Mouse (Mus musculus) Patski (cell line): ENCODE data around the gene Serhl. TPM values are rescaled to one million over a fixed set of nuclear protein-coding genes. Genes with fewer than 3 reads are reported as not detected.
"Not testable (repeated sequence)": the region's sequence is repeated elsewhere in the genome, so short reads cannot be mapped to it uniquely, and the experiment has no call there.

Source experiments
- ATAC-seq: fragments of 100-300 bp; one replicate; pipeline ENCODE4 v1.8.0; 2021
- CTCF ChIA-PET: fragments of 350-600 bp; sonication (Branson Sonifier 250); formaldehyde crosslinking; loops from one replicate; lab custom pipeline; 2022; ENCODE audit warnings: inconsistent platforms; lab: Charles Lee
- POLR2A ChIA-PET: fragments of 350-600 bp; sonication (Branson Sonifier 250); formaldehyde crosslinking; loops from one replicate; lab custom pipeline; 2022; ENCODE audit warnings: antibody characterized with exemption, inconsistent platforms; lab: Charles Lee
- DNase-seq: peaks from one replicate; pipeline ENCODE4 v3.0.0-alpha.2; 2011; ENCODE audit warnings: low read depth, low spot score
- H3K27me3 ChIP-seq: fragments of 371-371 bp; one replicate; pipeline ENCODE4 v1.5.1; 2021
- CTCF ChIP-seq: fragments of 100-300 bp; IDR thresholded peaks from one replicate; pipeline ENCODE4 v1.5.1; 2021
- in situ Hi-C: fragments of 300-500 bp; cut with MboI; formaldehyde crosslinking; loops from 3 replicates; pipeline ENCODE4 v1.11.1; 2018; ENCODE audit warnings: low pct_unique_long_range_greater_than_20kb, mixed read lengths
- polyA plus RNA-seq: library from polyadenylated mRNA; unstranded; gene quantifications from one replicate; pipeline ENCODE4 v1.2.3, GENCODE M21; 2021

The Serhl gene
- polyA plus RNA-seq, 1 experiment from 2014 or later, result 75.3 TPM

GRCm38 (mm10) chr15:83056378-83057083, 32.8 kb upstream of the Serhl start:
- no peak for ATAC-seq
- peaks cover 4% of the 10 kb centered on the region for H3K27me3 ChIP-seq
- DNase-seq, result no peak
- ChIA-PET CTCF (interaction anchor here (1.0 kb wide), 1 partner anchor 14 kb away, joined by 4 read pairs; no protein-coding TSS in a partner anchor), POLR2A (no interaction called here)
- no peak for TF ChIP-seq CTCF
- in situ Hi-C loops, result no loop called here

GRCm38 (mm10) chr15:83057533-83057932, 31.8 kb upstream of the Serhl start:
- CTCF ChIA-PET, result no interaction called here
- in situ Hi-C loops, result no loop called here
- TF ChIP-seq CTCF, result no peak
- ATAC-seq, result no peak
- POLR2A ChIA-PET, result interaction anchor here (0.6 kb wide), 1 partner anchor 128 kb away, joined by 3 read pairs; no protein-coding TSS in a partner anchor
- peaks cover 2% of the 10 kb centered on the region for H3K27me3 ChIP-seq
- no peak for DNase-seq

- no peak for TF ChIP-seq CTCF
- DNase-seq (no peak), ATAC-seq (no peak)
- in situ Hi-C loops, result no loop called here
- H3K27me3 ChIP-seq, result no peaks in the 10 kb centered on the region
- ChIA-PET CTCF (interaction anchor here (0.9 kb wide), 1 partner anchor 26 kb away, joined by 3 read pairs; no protein-coding TSS in a partner anchor), POLR2A (no interaction called here)
Measured at GRCm38 (mm10) chr15:83059233-83059660, 30.1 kb upstream of the Serhl start.

- in situ Hi-C loops, result no loop called here
- ChIA-PET POLR2A (no interaction called here), CTCF (no interaction called here)
- ATAC-seq, result no peak
- TF ChIP-seq CTCF, result no peak
- no peaks in the 10 kb centered on the region for H3K27me3 ChIP-seq
- DNase-seq, result no peak
Measured at GRCm38 (mm10) chr15:83061689-83062088, 27.6 kb upstream of the Serhl start.

GRCm38 (mm10) chr15:83062582-83062981, 26.7 kb upstream of the Serhl start:
- ATAC-seq, DNase-seq, H3K27me3 ChIP-seq, POLR2A ChIA-PET, CTCF ChIA-PET, in situ Hi-C loops: not testable (repeated sequence)

GRCm38 (mm10) chr15:83065543-83065942, 23.8 kb upstream of the Serhl start:
- POLR2A ChIA-PET, result no interaction called here
- CTCF ChIA-PET, result no interaction called here
- in situ Hi-C loops, result no loop called here
- no peak for TF ChIP-seq CTCF
- H3K27me3 ChIP-seq, result no peaks in the 10 kb centered on the region
- ATAC-seq (no peak), DNase-seq (peak; percentile 64)

- ChIA-PET POLR2A (no interaction called here), CTCF (no interaction called here)
- H3K27me3 ChIP-seq, result no peaks in the 10 kb centered on the region
- no peak for DNase-seq
- ATAC-seq, result no peak
- no peak for TF ChIP-seq CTCF
- in situ Hi-C loops, result no loop called here
Measured at GRCm38 (mm10) chr15:83068270-83068669, 21.0 kb upstream of the Serhl start.

- H3K27me3 ChIP-seq, result no peaks in the 10 kb centered on the region
- ATAC-seq, result peak; percentile 64
- no peak for TF ChIP-seq CTCF
- CTCF ChIA-PET, result interaction anchor here (0.9 to 1.8 kb wide), 4 partner anchors 14 to 162 kb away, joined by 3 to 4 read pairs (median 3); no protein-coding TSS in a partner anchor
- peak; percentile 19 for DNase-seq
- POLR2A ChIA-PET, result interaction anchor here (0.6 kb wide), 1 partner anchor 409 kb away, joined by 3 read pairs; no protein-coding TSS in a partner anchor
- in situ Hi-C loops, result no loop called here
Measured at GRCm38 (mm10) chr15:83070942-83071341, 18.4 kb upstream of the Serhl start.

GRCm38 (mm10) chr15:83071752-83072151, 17.6 kb upstream of the Serhl start:
- ATAC-seq, result no peak
- in situ Hi-C loops, result no loop called here
- ChIA-PET CTCF (interaction anchor here (0.9 to 1.8 kb wide), 5 partner anchors 14 to 267 kb away, joined by 3 to 6 read pairs (median 3); no protein-coding TSS in a partner anchor), POLR2A (no interaction called here)
- no peaks in the 10 kb centered on the region for H3K27me3 ChIP-seq
- DNase-seq, result no peak
- TF ChIP-seq CTCF, result no peak

- ChIA-PET POLR2A (no interaction called here), CTCF (no interaction called here)
- DNase-seq (no peak), ATAC-seq (no peak)
- in situ Hi-C loops, result no loop called here
- no peaks in the 10 kb centered on the region for H3K27me3 ChIP-seq
- TF ChIP-seq CTCF, result no peak
Measured at GRCm38 (mm10) chr15:83074179-83074578, 15.1 kb upstream of the Serhl start.
